Mouse (Mus musculus): ENCODE results near the gene Slc16a2. TPM values are rescaled to one million over a fixed set of nuclear protein-coding genes. Genes with fewer than 3 reads are reported as not detected.

The Slc16a2 gene
- polyA plus RNA-seq, 2 experiments: 44.1 to 53.3 TPM

- H3K9ac ChIP-seq (ENCODE audit: low read depth, low read length, severe bottlenecking): peak overlapping the region; percentile 57
- DNase-seq (ENCODE audit: low spot score) (peak; percentile 32), ATAC-seq (ENCODE audit: low FRiP score, low read depth) (peak; percentile 60)
Observed at GRCm38 (mm10) chrX:103822271-103822811, 558 bp upstream of the Slc16a2 start.

GRCm38 (mm10) chrX:103821195-103821831, 470 bp downstream of the Slc16a2 start:
- peak; percentile 39 for ATAC-seq (ENCODE audit: low FRiP score, low read depth)

More at GRCm38 (mm10) chrX:103822271-103822811, 558 bp upstream of the Slc16a2 start:
- H3K9me3 ChIP-seq (ENCODE audit: control insufficient read depth, low read length): no peaks in the 10 kb centered on the region
- no peak for TF ChIP-seq POLR2A (IDR thresholded peaks at IDR 0.05; ENCODE audit: borderline replicate concordance, extremely low read depth, insufficient read depth, insufficient read length)
- H3K4me1 ChIP-seq (ENCODE audit: control insufficient read depth, insufficient read depth, low read length): peaks cover 4% of the 10 kb centered on the region
- H3K27ac ChIP-seq (replicated peaks; ENCODE audit: low read depth, low read length): peak overlapping the region; percentile 90
- H3K27me3 ChIP-seq (ENCODE audit: control insufficient read depth, insufficient read depth, low read length): no peaks in the 10 kb centered on the region
- peak overlapping the region; percentile 65 for H3K4me2 ChIP-seq (replicated peaks; ENCODE audit: low read depth, low read length, severe bottlenecking)
- peak overlapping the region; percentile 53 for H3K4me3 ChIP-seq (replicated peaks; ENCODE audit: low read length)
- H3K36me3 ChIP-seq (ENCODE audit: control insufficient read depth, insufficient read depth, low read length): no peaks in the 10 kb centered on the region
- 12% methylated on average over 19 of the region's 20 CpGs for WGBS

GRCm38 (mm10) chrX:103820307-103821194, 1.2 kb downstream of the Slc16a2 start:
- Histone ChIP-seq H3K36me3 (ENCODE audit: control insufficient read depth, insufficient read depth, low read length) (no peaks in the 10 kb centered on the region), H3K4me2 (replicated peaks; ENCODE audit: low read depth, low read length, severe bottlenecking) (peak overlapping the region; percentile 65), H3K27me3 (ENCODE audit: control insufficient read depth, insufficient read depth, low read length) (no peaks in the 10 kb centered on the region), H3K27ac (replicated peaks; ENCODE audit: low read depth, low read length) (peak overlapping the region; percentile 90; the same call in 1 of the 2 replicates), H3K4me1 (ENCODE audit: control insufficient read depth, insufficient read depth, low read length) (peaks cover 4% of the 10 kb centered on the region), H3K4me3 (replicated peaks; ENCODE audit: low read length) (peak overlapping the region; percentile 53), H3K9me3 (ENCODE audit: control insufficient read depth, low read length) (no peaks in the 10 kb centered on the region), H3K9ac (ENCODE audit: low read depth, low read length, severe bottlenecking) (peak overlapping the region; percentile 65)
- WGBS: 25% methylated on average over 35 of the region's 35 CpGs
- ATAC-seq (ENCODE audit: low FRiP score, low read depth) (no peak), DNase-seq (ENCODE audit: low spot score) (no peak)
- TF ChIP-seq POLR2A (IDR thresholded peaks at IDR 0.05; ENCODE audit: borderline replicate concordance, extremely low read depth, insufficient read depth, insufficient read length): no peak

More at GRCm38 (mm10) chrX:103821195-103821831, 470 bp downstream of the Slc16a2 start:
- Histone ChIP-seq H3K4me1 (ENCODE audit: control insufficient read depth, insufficient read depth, low read length) (peaks cover 4% of the 10 kb centered on the region), H3K36me3 (ENCODE audit: control insufficient read depth, insufficient read depth, low read length) (no peaks in the 10 kb centered on the region), H3K9me3 (ENCODE audit: control insufficient read depth, low read length) (no peaks in the 10 kb centered on the region), H3K4me3 (replicated peaks; ENCODE audit: low read length) (peak overlapping the region; percentile 53), H3K4me2 (replicated peaks; ENCODE audit: low read depth, low read length, severe bottlenecking) (peak overlapping the region; percentile 65), H3K27me3 (ENCODE audit: control insufficient read depth, insufficient read depth, low read length) (no peaks in the 10 kb centered on the region), H3K27ac (replicated peaks; ENCODE audit: low read depth, low read length) (peak overlapping the region; percentile 90), H3K9ac (ENCODE audit: low read depth, low read length, severe bottlenecking) (peak overlapping the region; percentile 65)
- no peak for TF ChIP-seq POLR2A (IDR thresholded peaks at IDR 0.05; ENCODE audit: borderline replicate concordance, extremely low read depth, insufficient read depth, insufficient read length)
- 30% methylated on average over 26 of the region's 37 CpGs for WGBS
- DNase-seq (ENCODE audit: low spot score): no peak

- Histone ChIP-seq H3K4me1 (ENCODE audit: control insufficient read depth, insufficient read depth, low read length) (peaks cover 4% of the 10 kb centered on the region), H3K36me3 (ENCODE audit: control insufficient read depth, insufficient read depth, low read length) (no peaks in the 10 kb centered on the region), H3K9ac (ENCODE audit: low read depth, low read length, severe bottlenecking) (no peak overlapping the region), H3K27me3 (ENCODE audit: control insufficient read depth, insufficient read depth, low read length) (no peaks in the 10 kb centered on the region), H3K4me2 (replicated peaks; ENCODE audit: low read depth, low read length, severe bottlenecking) (peak overlapping the region; percentile 65), H3K4me3 (replicated peaks; ENCODE audit: low read length) (peak overlapping the region; percentile 53), H3K27ac (replicated peaks; ENCODE audit: low read depth, low read length) (no peak overlapping the region), H3K9me3 (ENCODE audit: control insufficient read depth, low read length) (no peaks in the 10 kb centered on the region)
- ATAC-seq (ENCODE audit: low FRiP score, low read depth) (no peak), DNase-seq (ENCODE audit: low spot score) (no peak)
- no peak for TF ChIP-seq POLR2A (IDR thresholded peaks at IDR 0.05; ENCODE audit: borderline replicate concordance, extremely low read depth, insufficient read depth, insufficient read length)
- WGBS: 34% methylated on average over 6 of the region's 6 CpGs
Observed at GRCm38 (mm10) chrX:103819253-103819652, 2.5 kb downstream of the Slc16a2 start.

GRCm38 (mm10) chrX:103812690-103813089, 9.1 kb downstream of the Slc16a2 start:
- H3K27me3 ChIP-seq (ENCODE audit: control insufficient read depth, insufficient read depth, low read length): no peaks in the 10 kb centered on the region
- no peaks in the 10 kb centered on the region for H3K36me3 ChIP-seq (ENCODE audit: control insufficient read depth, insufficient read depth, low read length)
- no peaks in the 10 kb centered on the region for H3K9me3 ChIP-seq (ENCODE audit: control insufficient read depth, low read length)
- peak; percentile 70 for DNase-seq (ENCODE audit: low spot score)
- 35% methylated on average over 1 of the region's 1 CpGs for WGBS
- no peaks in the 10 kb centered on the region for H3K4me1 ChIP-seq (ENCODE audit: control insufficient read depth, insufficient read depth, low read length)
- no peak for TF ChIP-seq POLR2A (IDR thresholded peaks at IDR 0.05; ENCODE audit: borderline replicate concordance, extremely low read depth, insufficient read depth, insufficient read length)
- H3K4me3 ChIP-seq (replicated peaks; ENCODE audit: low read length): no peak overlapping the region
- H3K4me2 ChIP-seq (replicated peaks; ENCODE audit: low read depth, low read length, severe bottlenecking): no peak overlapping the region
- H3K9ac ChIP-seq (ENCODE audit: low read depth, low read length, severe bottlenecking): no peak overlapping the region; the same call in 1 of the 2 replicates
- ATAC-seq (ENCODE audit: low FRiP score, low read depth): no peak
- H3K27ac ChIP-seq (replicated peaks; ENCODE audit: low read depth, low read length): no peak overlapping the region

Data from limb, embryonic 14.5 days (tissue).